Mouse (Mus musculus): Measurements from ENCODE around the gene Clock. TPM values are rescaled to one million over a fixed set of nuclear protein-coding genes. Genes with fewer than 3 reads are reported as not detected.

The Clock gene
- polyA plus RNA-seq, 1 experiment from 2014 or later = 10.9 TPM

GRCm38 (mm10) chr5:76306261-76306660, 1.7 kb upstream of the Clock start:
- Histone ChIP-seq H3K27ac (replicated peaks) (no peak overlapping the region), H3K27me3 (ENCODE audit: low read depth, poor library complexity, severe bottlenecking) (no peaks in the 10 kb centered on the region), H3K9me3 (replicated peaks) (no peaks in the 10 kb centered on the region), H3K36me3 (no peaks in the 10 kb centered on the region), H3K4me1 (peaks cover 29% of the 10 kb centered on the region), H3K4me3 (no peak overlapping the region)
- WGBS = 71% methylated on average over 3 of the region's 3 CpGs
- no peak for DNase-seq (ENCODE audit: low spot score)

GRCm38 (mm10) chr5:76305616-76306015, 1.0 kb upstream of the Clock start:
- H3K9me3 ChIP-seq (replicated peaks) = no peaks in the 10 kb centered on the region
- no peaks in the 10 kb centered on the region for H3K27me3 ChIP-seq (ENCODE audit: low read depth, poor library complexity, severe bottlenecking)
- WGBS = 3% methylated on average over 8 of the region's 8 CpGs
- peak; percentile 32 for DNase-seq (ENCODE audit: low spot score)
- H3K4me1 ChIP-seq = peaks cover 31% of the 10 kb centered on the region
- no peak overlapping the region for H3K27ac ChIP-seq (replicated peaks)
- H3K4me3 ChIP-seq = peak overlapping the region; percentile 94
- no peaks in the 10 kb centered on the region for H3K36me3 ChIP-seq

- peaks cover 31% of the 10 kb centered on the region for H3K4me1 ChIP-seq
- H3K27me3 ChIP-seq (ENCODE audit: low read depth, poor library complexity, severe bottlenecking) = no peaks in the 10 kb centered on the region
- H3K4me3 ChIP-seq = peak overlapping the region; percentile 94
- H3K27ac ChIP-seq (replicated peaks) = peak overlapping the region; percentile 96
- WGBS = under 1% methylated on average over 89 of the region's 100 CpGs
- no peaks in the 10 kb centered on the region for H3K36me3 ChIP-seq
- DNase-seq (ENCODE audit: low spot score) = peak; percentile 80
- H3K9me3 ChIP-seq (replicated peaks) = no peaks in the 10 kb centered on the region
Measured at GRCm38 (mm10) chr5:76303745-76304451, 694 bp downstream of the Clock start.

- no peaks in the 10 kb centered on the region for H3K9me3 ChIP-seq (replicated peaks)
- no peaks in the 10 kb centered on the region for H3K27me3 ChIP-seq (ENCODE audit: low read depth, poor library complexity, severe bottlenecking)
- H3K4me3 ChIP-seq = peak overlapping the region; percentile 94
- H3K27ac ChIP-seq (replicated peaks) = peak overlapping the region; percentile 96
- WGBS = 7% methylated on average over 11 of the region's 11 CpGs
- no peaks in the 10 kb centered on the region for H3K36me3 ChIP-seq
- DNase-seq (ENCODE audit: low spot score) = no peak
- peaks cover 31% of the 10 kb centered on the region for H3K4me1 ChIP-seq
Measured at GRCm38 (mm10) chr5:76303379-76303744, 1.2 kb downstream of the Clock start.

GRCm38 (mm10) chr5:76302009-76302408, 2.6 kb downstream of the Clock start:
- Histone ChIP-seq H3K9me3 (replicated peaks) (no peaks in the 10 kb centered on the region), H3K4me3 (no peak overlapping the region), H3K27ac (replicated peaks) (no peak overlapping the region), H3K4me1 (peaks cover 31% of the 10 kb centered on the region), H3K36me3 (no peaks in the 10 kb centered on the region), H3K27me3 (ENCODE audit: low read depth, poor library complexity, severe bottlenecking) (no peaks in the 10 kb centered on the region)
- DNase-seq (ENCODE audit: low spot score) = no peak
- WGBS = 92% methylated on average over 2 of the region's 2 CpGs

- Histone ChIP-seq H3K27ac (replicated peaks) (no peak overlapping the region), H3K4me1 (peaks cover 7% of the 10 kb centered on the region), H3K4me3 (no peak overlapping the region), H3K36me3 (peaks cover 17% of the 10 kb centered on the region), H3K27me3 (ENCODE audit: low read depth, poor library complexity, severe bottlenecking) (no peaks in the 10 kb centered on the region), H3K9me3 (replicated peaks) (no peaks in the 10 kb centered on the region)
- no peak for DNase-seq (ENCODE audit: low spot score)
- 89% methylated on average over 8 of the region's 8 CpGs for WGBS
Measured at GRCm38 (mm10) chr5:76289234-76289691, 15.3 kb downstream of the Clock start.

GRCm38 (mm10) chr5:76288256-76288655, 16.3 kb downstream of the Clock start:
- Histone ChIP-seq H3K27me3 (ENCODE audit: low read depth, poor library complexity, severe bottlenecking) (no peaks in the 10 kb centered on the region), H3K36me3 (peaks cover 17% of the 10 kb centered on the region), H3K4me1 (peaks cover 7% of the 10 kb centered on the region), H3K9me3 (replicated peaks) (no peaks in the 10 kb centered on the region), H3K4me3 (no peak overlapping the region), H3K27ac (replicated peaks) (no peak overlapping the region)
- WGBS = 92% methylated on average over 3 of the region's 3 CpGs
- DNase-seq (ENCODE audit: low spot score) = no peak

- Histone ChIP-seq H3K4me1 (peaks cover 7% of the 10 kb centered on the region), H3K27ac (replicated peaks) (no peak overlapping the region), H3K4me3 (no peak overlapping the region), H3K9me3 (replicated peaks) (no peaks in the 10 kb centered on the region), H3K36me3 (peaks cover 17% of the 10 kb centered on the region), H3K27me3 (ENCODE audit: low read depth, poor library complexity, severe bottlenecking) (no peaks in the 10 kb centered on the region)
- WGBS = 76% methylated on average over 5 of the region's 5 CpGs
- no peak for DNase-seq (ENCODE audit: low spot score)
Measured at GRCm38 (mm10) chr5:76287062-76287461, 17.5 kb downstream of the Clock start.

- no peaks in the 10 kb centered on the region for H3K27me3 ChIP-seq (ENCODE audit: low read depth, poor library complexity, severe bottlenecking)
- no peak for DNase-seq (ENCODE audit: low spot score)
- no peak overlapping the region for H3K4me3 ChIP-seq
- H3K36me3 ChIP-seq = peaks cover 17% of the 10 kb centered on the region
- no peak overlapping the region for H3K27ac ChIP-seq (replicated peaks)
- 53% methylated on average over 4 of the region's 4 CpGs for WGBS
- H3K9me3 ChIP-seq (replicated peaks) = no peaks in the 10 kb centered on the region
- peaks cover 7% of the 10 kb centered on the region for H3K4me1 ChIP-seq
Measured at GRCm38 (mm10) chr5:76285699-76286098, 18.9 kb downstream of the Clock start.

- 89% methylated on average over 1 of the region's 1 CpGs for WGBS
- no peaks in the 10 kb centered on the region for H3K27me3 ChIP-seq (ENCODE audit: low read depth, poor library complexity, severe bottlenecking)
Measured at GRCm38 (mm10) chr5:76283890-76284289, 20.7 kb downstream of the Clock start.

GRCm38 (mm10) chr5:76274977-76275376, 29.6 kb downstream of the Clock start:
- DNase-seq (ENCODE audit: low spot score) = no peak
- H3K36me3 ChIP-seq = 0 out of 2 replicates have a peak, but pooled peaks cover 11% of the 10 kb centered on the region
- H3K27me3 ChIP-seq (ENCODE audit: low read depth, poor library complexity, severe bottlenecking) = no peaks in the 10 kb centered on the region
- H3K27ac ChIP-seq (replicated peaks) = no peak overlapping the region
- no peak overlapping the region for H3K4me3 ChIP-seq
- H3K9me3 ChIP-seq (replicated peaks) = no peaks in the 10 kb centered on the region
- WGBS = 96% methylated on average over 4 of the region's 4 CpGs
- H3K4me1 ChIP-seq = no peaks in the 10 kb centered on the region

More at GRCm38 (mm10) chr5:76283890-76284289, 20.7 kb downstream of the Clock start:
- H3K9me3 ChIP-seq (replicated peaks) = no peaks in the 10 kb centered on the region
- H3K27ac ChIP-seq (replicated peaks) = no peak overlapping the region
- H3K4me3 ChIP-seq = no peak overlapping the region
- peaks cover 9% of the 10 kb centered on the region for H3K4me1 ChIP-seq
- no peak for DNase-seq (ENCODE audit: low spot score)
- H3K36me3 ChIP-seq = peaks cover 14% of the 10 kb centered on the region

- Histone ChIP-seq H3K4me1 (no peaks in the 10 kb centered on the region), H3K27me3 (ENCODE audit: low read depth, poor library complexity, severe bottlenecking) (no peaks in the 10 kb centered on the region), H3K4me3 (no peak overlapping the region), H3K27ac (replicated peaks) (no peak overlapping the region), H3K36me3 (peaks cover 30% of the 10 kb centered on the region), H3K9me3 (replicated peaks) (no peaks in the 10 kb centered on the region)
- WGBS = 95% methylated on average over 3 of the region's 3 CpGs
- no peak for DNase-seq (ENCODE audit: low spot score)
Measured at GRCm38 (mm10) chr5:76250948-76251347, 53.6 kb downstream of the Clock start.

GRCm38 (mm10) chr5:76246539-76246938, 58.1 kb downstream of the Clock start:
- DNase-seq (ENCODE audit: low spot score) = no peak
- Histone ChIP-seq H3K27ac (replicated peaks) (no peak overlapping the region), H3K4me1 (no peaks in the 10 kb centered on the region), H3K36me3 (peaks cover 28% of the 10 kb centered on the region), H3K27me3 (ENCODE audit: low read depth, poor library complexity, severe bottlenecking) (no peaks in the 10 kb centered on the region), H3K4me3 (no peak overlapping the region), H3K9me3 (replicated peaks) (no peaks in the 10 kb centered on the region)
